Mouse (Mus musculus): ENCODE results near the gene Dlst. TPM values are rescaled to one million over a fixed set of nuclear protein-coding genes. Genes with fewer than 3 reads are reported as not detected.

Gene Dlst
- 290 and 660 TPM in 2 replicates for polyA plus RNA-seq (2012; ENCODE audit: low replicate concordance)

GRCm38 (mm10) chr12:85110698-85111592 lies at the start of gene Dlst, which contains the start of gene Prox2:
TSS of gene Dlst (plus strand) at chr12:85110833.
TSS of gene Prox2 (minus strand) at chr12:85110759.

GRCm38 (mm10) chr12:85151002-85151774 lies 40.6 kb downstream of the Dlst start, which contains the start of gene Rps6kl1:
TSS of gene Rps6kl1 (minus strand) at chr12:85151264.

DNA sequence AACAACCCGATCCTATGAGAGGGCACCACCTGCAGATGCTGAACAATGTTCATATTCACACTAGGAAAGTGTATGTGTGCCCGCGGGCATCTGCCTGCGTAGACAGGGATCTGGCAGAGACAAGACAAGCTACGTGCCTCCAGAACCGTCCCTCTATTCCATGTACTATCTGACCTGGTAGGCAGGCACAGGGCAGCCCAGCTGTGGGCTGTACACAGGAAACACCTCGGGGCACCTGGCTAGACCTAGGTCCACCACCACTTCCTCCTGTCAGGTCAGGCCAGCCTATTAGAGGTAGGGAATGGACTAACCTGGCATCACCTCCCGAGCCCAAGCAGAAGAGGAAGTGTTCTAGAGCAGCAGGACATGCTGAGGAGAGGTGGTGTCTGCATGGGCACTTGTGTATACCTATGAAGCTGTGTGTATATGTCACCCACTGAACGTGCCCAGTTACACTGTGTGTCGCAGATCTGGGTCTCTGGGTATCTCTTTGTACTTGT lies 67.2 kb downstream of the Dlst start, which contains the start of gene Pgf:
Gene Pgf, minus strand, starts transcription at position 51 of the 500 bp plus-strand sequence.

Other genes starting within 250 kb of the Dlst start
- 2.3 and 2.6 TPM in 2 replicates for gene Ltbp2, start 234.3 kb upstream of the Dlst start, polyA plus RNA-seq (2012; ENCODE audit: low replicate concordance)
- 5.4 and 18.2 TPM in 2 replicates for gene Fcf1, start 139.9 kb upstream of the Dlst start, polyA plus RNA-seq (2012; ENCODE audit: low replicate concordance)
- gene Arel1, start 139.9 kb upstream of the Dlst start, polyA plus RNA-seq (2012; ENCODE audit: low replicate concordance) = 4.9 and 11.6 TPM in 2 replicates
- gene Ylpm1, start 114.5 kb upstream of the Dlst start, polyA plus RNA-seq (2012; ENCODE audit: low replicate concordance) = 37.3 and 38.0 TPM in 2 replicates
- 5.1 and 6.5 TPM in 2 replicates for gene Prox2, start 74 bp upstream of the Dlst start, polyA plus RNA-seq (2012; ENCODE audit: low replicate concordance)
- gene Rps6kl1, start 40.4 kb downstream of the Dlst start, polyA plus RNA-seq (2012; ENCODE audit: low replicate concordance) = 0.42 and 0.45 TPM in 2 replicates
- gene Pgf, start 67.0 kb downstream of the Dlst start, polyA plus RNA-seq (2012; ENCODE audit: low replicate concordance) = 0.12 and 0.29 TPM in 2 replicates
- gene Eif2b2, start 108.6 kb downstream of the Dlst start, polyA plus RNA-seq (2012; ENCODE audit: low replicate concordance) = 114 and 244 TPM in 2 replicates
- 2.5 and 3.7 TPM in 2 replicates for gene Mlh3, start 159.8 kb downstream of the Dlst start, polyA plus RNA-seq (2012; ENCODE audit: low replicate concordance)
- gene Acyp1, start 177.6 kb downstream of the Dlst start, polyA plus RNA-seq (2012; ENCODE audit: low replicate concordance) = 18.1 and 48.2 TPM in 2 replicates
- gene Zc2hc1c, start 177.8 kb downstream of the Dlst start, polyA plus RNA-seq (2012; ENCODE audit: low replicate concordance) = 0.05 TPM in 1 of 2 replicates, not detected in the other
- gene Nek9, start 228.5 kb downstream of the Dlst start, polyA plus RNA-seq (2012; ENCODE audit: low replicate concordance) = 13.4 and 18.3 TPM in 2 replicates

Data from hematopoietic multipotent progenitor cell, adult 10-12 weeks (in vitro differentiated cells).